Mouse (Mus musculus): Measurements from ENCODE around the gene Trpc3. TPM values are rescaled to one million over a fixed set of nuclear protein-coding genes. Genes with fewer than 3 reads are reported as not detected.
A peak's percentile ranks its signal among the peaks of the same experiment; 100 is the strongest.

Gene Trpc3
- polyA plus RNA-seq, 1 experiment from 2014 or later = 6.7 TPM

- Histone ChIP-seq H3K9me3 (ENCODE audit: control insufficient read depth, low read depth, low read length) (no peaks in the 10 kb centered on the region), H3K27ac (ENCODE audit: low read length) (peak overlapping the region; percentile 79), H3K36me3 (ENCODE audit: control insufficient read depth, insufficient read depth, low read length) (peaks cover 33% of the 10 kb centered on the region), H3K4me3 (ENCODE audit: low read depth, low read length) (peak overlapping the region; percentile 91), H3K4me2 (replicated peaks; ENCODE audit: low read depth, low read length) (peak overlapping the region; percentile 73), H3K4me1 (ENCODE audit: control insufficient read depth, insufficient read depth, low read length) (peaks cover 6% of the 10 kb centered on the region; the same call in 1 of the 2 replicates), H3K9ac (replicated peaks; ENCODE audit: low read depth, low read length) (peak overlapping the region; percentile 85), H3K27me3 (ENCODE audit: control insufficient read depth, insufficient read depth, low read length) (no peaks in the 10 kb centered on the region)
- under 1% methylated on average over 46 of the region's 46 CpGs for WGBS
- ATAC-seq (ENCODE audit: insufficient number of reproducible peaks, insufficient read depth, low FRiP score, low read depth) = peak; percentile 1
Measured at GRCm38 (mm10) chr3:36571361-36571826, 118.6 kb downstream of the Trpc3 start.

Other genes starting within 250 kb of the Trpc3 start
- 315 and 335 TPM in 2 replicates for gene Anxa5, start 214.3 kb downstream of the Trpc3 start, polyA plus RNA-seq (2014; fragmentation: Nextera tagmentation; extraction: Ambion mirVana)
- 2.0 and 2.1 TPM in 2 replicates for gene 1810062G17Rik, start 214.2 kb downstream of the Trpc3 start, polyA plus RNA-seq (2014; fragmentation: Nextera tagmentation; extraction: Ambion mirVana)
- 0.28 and 0.30 TPM in 2 replicates for gene Gm11549, start 168.4 kb downstream of the Trpc3 start, polyA plus RNA-seq (2014; fragmentation: Nextera tagmentation; extraction: Ambion mirVana)
- 55.8 and 60.5 TPM in 2 replicates for gene Exosc9, start 137.6 kb downstream of the Trpc3 start, polyA plus RNA-seq (2014; fragmentation: Nextera tagmentation; extraction: Ambion mirVana)
- gene Ccna2, start 118.0 kb downstream of the Trpc3 start, polyA plus RNA-seq (2014; fragmentation: Nextera tagmentation; extraction: Ambion mirVana) = 196 and 200 TPM in 2 replicates
- gene Bbs7, start 76.7 kb downstream of the Trpc3 start, polyA plus RNA-seq (2014; fragmentation: Nextera tagmentation; extraction: Ambion mirVana) = 13.8 and 14.6 TPM in 2 replicates
- 65.8 and 68.4 TPM in 2 replicates for gene 4932438A13Rik, start 172.9 kb upstream of the Trpc3 start, polyA plus RNA-seq (2014; fragmentation: Nextera tagmentation; extraction: Ambion mirVana)

Data from stomach, embryonic 14.5 days (tissue).